Mouse (Mus musculus): ENCODE measurements at regions not wholly inside any gene's neighbourhood (a gene's known extent, or its start where the extent isn't known, plus 50 kb on each side); places are given as distances from the start of the nearest gene placed in this dataset.

- 71% methylated on average over 4 of the region's 4 CpGs for WGBS
- Histone ChIP-seq H3K9ac (ENCODE audit: low read depth, low read length) (no peak overlapping the region), H3K4me3 (ENCODE audit: insufficient read depth, low read depth, low read length) (no peak overlapping the region), H3K27ac (replicated peaks; ENCODE audit: insufficient read depth, low read depth, low read length) (no peak overlapping the region), H3K79me2 (ENCODE audit: control insufficient read depth, insufficient read depth, low read length) (no peaks in the 10 kb centered on the region), H3K4me1 (ENCODE audit: control insufficient read depth, insufficient read depth, low read length) (no peaks in the 10 kb centered on the region), H3K27me3 (ENCODE audit: control insufficient read depth, insufficient read depth, low read length) (no peaks in the 10 kb centered on the region), H3K36me3 (ENCODE audit: control insufficient read depth, insufficient read depth, low read length) (no peaks in the 10 kb centered on the region)
- TF ChIP-seq CTCF (IDR thresholded peaks at IDR 0.05; ENCODE audit: low read depth, low read length) (no peak), POLR2A (IDR thresholded peaks at IDR 0.05; ENCODE audit: extremely low read depth, insufficient read depth, low read length) (no peak)
- DNase-seq (ENCODE audit: extremely low read depth, low read depth, low spot score), result no peak
Measured at GRCm38 (mm10) chr6:109009793-109010192, 181.4 kb downstream of the Edem1 start.

DNA sequence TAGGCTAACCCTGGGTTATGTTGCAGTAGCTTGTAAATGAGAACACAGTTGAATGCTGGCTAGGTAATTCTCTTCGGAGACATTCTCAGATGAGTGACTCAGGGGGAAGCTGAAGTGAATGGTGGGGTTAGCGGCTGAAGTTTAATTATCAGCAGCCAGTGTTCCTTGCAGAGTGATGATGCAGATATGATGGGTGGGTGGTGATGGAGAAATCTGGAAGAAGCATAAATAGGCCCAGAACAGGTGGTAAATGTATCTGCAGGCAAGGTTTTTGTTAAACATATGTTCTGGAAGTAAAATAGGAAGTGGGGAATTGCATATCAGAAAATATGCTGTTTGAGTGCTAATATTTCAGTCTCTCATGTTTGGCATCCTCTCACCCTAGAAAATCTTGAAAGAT, 191.3 kb downstream of the Edem1 start:
- no peak for TF ChIP-seq CTCF (IDR thresholded peaks at IDR 0.05; ENCODE audit: low read depth, low read length)
- no peak for TF ChIP-seq POLR2A (IDR thresholded peaks at IDR 0.05; ENCODE audit: extremely low read depth, insufficient read depth, low read length)
- no peaks in the 10 kb centered on the region for H3K79me2 ChIP-seq (ENCODE audit: control insufficient read depth, insufficient read depth, low read length)
- H3K9ac ChIP-seq (ENCODE audit: low read depth, low read length), result no peak overlapping the region
- H3K36me3 ChIP-seq (ENCODE audit: control insufficient read depth, insufficient read depth, low read length), result no peaks in the 10 kb centered on the region
- DNase-seq (ENCODE audit: extremely low read depth, low read depth, low spot score), result no peak
- H3K27me3 ChIP-seq (ENCODE audit: control insufficient read depth, insufficient read depth, low read length), result no peaks in the 10 kb centered on the region
- no peak overlapping the region for H3K4me3 ChIP-seq (ENCODE audit: insufficient read depth, low read depth, low read length)
- no peak overlapping the region for H3K27ac ChIP-seq (replicated peaks; ENCODE audit: insufficient read depth, low read depth, low read length)
- 92% methylated on average over 2 of the region's 2 CpGs for WGBS
- H3K4me1 ChIP-seq (ENCODE audit: control insufficient read depth, insufficient read depth, low read length), result no peaks in the 10 kb centered on the region

All from liver, adult 2 months (tissue).